Mouse (Mus musculus): ENCODE data around the gene Iqck.

DNA sequence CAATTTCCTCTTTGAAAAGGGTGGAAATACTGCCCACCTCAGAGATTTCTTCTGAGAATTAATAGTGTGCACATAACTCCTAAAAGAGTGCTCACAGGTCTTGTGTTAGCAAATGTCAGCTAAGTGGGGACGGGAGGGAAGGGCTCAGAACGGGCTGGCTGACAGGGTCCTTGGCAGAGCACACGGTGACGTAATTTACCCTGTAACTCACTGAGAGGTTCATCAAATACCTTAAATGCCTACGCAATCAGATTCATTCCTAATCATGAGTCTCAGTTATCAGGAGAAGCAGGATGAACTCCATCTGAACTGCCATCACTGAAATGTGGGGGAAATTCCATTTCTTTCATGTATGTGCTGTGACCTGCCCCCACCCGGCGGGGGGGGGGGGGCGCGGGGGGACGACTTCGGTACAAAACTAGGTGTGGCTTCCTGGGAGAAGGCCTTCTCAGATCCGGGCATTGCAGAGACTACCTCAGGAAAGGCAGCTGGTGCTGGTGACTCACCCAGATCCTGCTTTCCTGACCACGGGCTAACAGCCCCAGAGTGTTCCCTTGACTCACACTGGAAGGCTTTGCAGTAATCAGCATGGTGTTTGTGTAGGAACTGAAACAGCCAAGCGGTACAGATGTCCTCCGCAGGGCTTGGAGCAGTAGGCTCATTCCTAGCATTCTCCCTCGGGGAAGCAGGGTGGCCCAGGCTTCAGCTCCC, 74.2 kb downstream of the Iqck start:
- TF ChIP-seq POLR2A (IDR thresholded peaks at IDR 0.05; ENCODE audit: insufficient read length, low read depth): peak; percentile 50
- peak; percentile 51 for TF ChIP-seq TCF12 (IDR thresholded peaks at IDR 0.05; ENCODE audit: insufficient read depth, poor library complexity, severe bottlenecking)
- TF ChIP-seq MYOG (IDR thresholded peaks at IDR 0.05; ENCODE audit: control insufficient read depth in 1 of 3, insufficient read depth in 1 of 3, insufficient read length in 2 of 3, low read depth in 2 of 3): peak; percentile 70 to 92 (median 73)
- no peak for TF ChIP-seq E2F4 (IDR thresholded peaks at IDR 0.05; ENCODE audit: insufficient read depth)
- peak; percentile 17 for TF ChIP-seq MAX (IDR thresholded peaks at IDR 0.05; ENCODE audit: low read depth)
- peak; percentile 51 to 94 (median 90) for TF ChIP-seq MYOD1 (IDR thresholded peaks at IDR 0.05; ENCODE audit: control insufficient read depth in 1 of 3, insufficient read length in 2 of 3, low read depth in 2 of 3)
- TF ChIP-seq SRF (IDR thresholded peaks at IDR 0.05; ENCODE audit: control insufficient read depth, insufficient read length, low read depth): no peak
- no peak for TF ChIP-seq USF1 (IDR thresholded peaks at IDR 0.05; ENCODE audit: low read depth)
- no peak for TF ChIP-seq POLR2AphosphoS2 (IDR thresholded peaks at IDR 0.05; ENCODE audit: insufficient read length, low read depth)
- TF ChIP-seq REST (IDR thresholded peaks at IDR 0.05; ENCODE audit: insufficient read depth, insufficient read length): no peak

All from myocyte (in vitro differentiated cells).